ENCODE assay signal across 15 mouse cellular contexts in the genomic region with DNA sequence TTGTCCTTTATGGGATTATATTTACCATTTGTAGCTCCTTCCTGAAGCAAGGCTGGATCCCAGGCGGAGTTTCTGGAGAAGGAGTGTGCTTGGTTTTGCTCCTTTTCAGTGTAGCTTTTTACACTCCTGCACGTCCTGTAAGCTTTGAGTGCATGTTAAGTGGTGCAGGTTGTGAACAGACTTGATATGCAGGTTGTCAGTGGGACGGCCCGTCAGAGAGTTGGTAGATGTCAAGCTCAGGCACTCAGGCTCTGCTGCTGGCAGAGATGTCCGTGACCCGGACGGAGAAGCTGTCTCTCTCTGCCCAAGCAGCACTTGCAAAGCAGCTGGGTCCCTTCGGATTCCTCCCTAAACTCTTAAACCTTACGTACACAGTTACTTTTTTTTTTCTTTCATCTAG.
"Had no signal": no experiment of that assay in that cellular context is flagged by ENCODE, and none has a peak within 500 bp of the region (broad histone marks: within the 10 kb centered on the region; RNA-seq: fewer than 3 reads in every experiment).

No protein-coding gene starts in this region.

- H3K9ac ChIP-seq: kidney, embryonic 15.5 days; liver, postnatal 0 days; midbrain, embryonic 13.5 days; neural tube, embryonic 15.5 days had no signal

- ATAC-seq: liver, postnatal 0 days; midbrain, embryonic 13.5 days had no signal

- H3K27ac ChIP-seq: kidney, embryonic 15.5 days; left cerebral cortex, adult 2 months; limb, embryonic 10.5 days; liver, embryonic 12.5 days; macrophage; midbrain, embryonic 13.5 days; neural tube, embryonic 15.5 days had no signal

- H3K27me3 ChIP-seq: kidney, embryonic 15.5 days; liver, embryonic 12.5 days; megakaryocyte, embryonic 14.5 days; midbrain, embryonic 13.5 days; neural tube, embryonic 15.5 days had no signal

- H3K4me2 ChIP-seq: kidney, embryonic 15.5 days; liver, embryonic 12.5 days; midbrain, embryonic 13.5 days; neural tube, embryonic 15.5 days had no signal

- H3K9me3 ChIP-seq: kidney, embryonic 15.5 days; limb, embryonic 10.5 days; liver, embryonic 12.5 days; megakaryocyte, embryonic 14.5 days; midbrain, embryonic 13.5 days; neural tube, embryonic 15.5 days had no signal

- H3K4me1 ChIP-seq: limb, embryonic 10.5 days; midbrain, embryonic 13.5 days had no signal

- DNase-seq: kidney, adult 2 months; kidney, postnatal 14 days; liver, postnatal 0 days; lung, postnatal 14 days; right cerebral cortex, adult 18-20 months; right cerebral cortex, postnatal 25 days; thymus, postnatal 36 days had no signal

- H3K4me3 ChIP-seq: kidney, embryonic 15.5 days; left cerebral cortex, adult 2 months; limb, embryonic 10.5 days; liver, embryonic 12.5 days; megakaryocyte, embryonic 14.5 days; midbrain, embryonic 13.5 days; neural tube, embryonic 15.5 days had no signal
